Mouse (Mus musculus) E14TG2a.4 (cell line): Measurements from ENCODE around the gene Sdhb.

Experiments
- CTCF ChIP-seq: conservative IDR thresholded peaks from 2 replicates; pipeline ENCODE4 v1.5.1; 2014; ENCODE audit warnings: low read length
- POU5F1 ChIP-seq: IDR thresholded peaks from 2 replicates; pipeline ENCODE4 v1.6.1; 2014; ENCODE audit warnings: low read length, borderline replicate concordance

DNA sequence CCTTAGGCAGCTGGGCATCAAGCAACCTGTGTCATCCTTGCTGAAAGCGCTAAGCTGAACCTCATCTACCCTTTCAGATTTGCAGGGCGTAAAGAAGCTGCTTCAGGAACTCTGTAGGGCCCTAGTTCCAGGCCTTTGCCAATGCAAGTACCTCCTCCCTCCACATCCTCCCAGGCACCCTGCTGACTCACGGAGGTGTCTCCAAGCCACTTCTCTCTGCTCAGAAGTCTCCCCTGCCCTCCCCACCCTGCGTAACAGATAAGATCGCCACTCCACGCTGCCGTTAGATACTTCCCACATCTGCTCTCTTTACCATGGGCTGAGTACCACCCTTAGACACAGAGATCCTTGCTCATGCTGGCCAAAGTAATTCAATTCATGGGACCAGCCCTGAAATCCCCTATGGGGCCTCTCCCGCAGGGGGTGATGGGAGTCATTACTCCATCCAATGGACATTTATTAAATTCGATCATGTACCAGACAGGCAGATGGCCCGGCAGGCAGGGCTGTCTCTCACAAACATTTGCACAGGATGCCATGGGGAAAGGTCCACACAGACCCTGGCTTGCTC is 30.0 kb upstream of the Sdhb start:
- TF ChIP-seq CTCF (no peak), POU5F1 (no peak)
